Mouse (Mus musculus): Measurements from ENCODE around the gene Tspan8. TPM values are rescaled to one million over a fixed set of nuclear protein-coding genes. Genes with fewer than 3 reads are reported as not detected.
"Not testable (repeated sequence)": the region's sequence is repeated elsewhere in the genome, so short reads cannot be mapped to it uniquely, and the experiment has no call there.

The Tspan8 gene
- under 1 TPM in 1 of 2 experiments, not detected in 1; 0.26 TPM for total RNA-seq (2021)
- long read RNA-seq, experiment 1: 0 reads
- long read RNA-seq, experiment 2: 0 reads

GRCm38 (mm10) chr10:115816511-115816910 is at the start of gene Tspan8:
Tspan8 (plus strand) TSS chr10:115816832.
- no peak for DNase-seq (ENCODE audit: low spot score in 2 of 2)
- Histone ChIP-seq H3K4me3 (no peak within 1 kb of the TSS), H3K27ac (no peak within 1 kb of the TSS)
- TF ChIP-seq CTCF (conservative IDR thresholded peaks at IDR 0.05): no peak

GRCm38 (mm10) chr10:115770032-115770431 is 46.6 kb upstream of the Tspan8 start:
- Histone ChIP-seq H3K4me3 (no peak overlapping the region), H3K27ac (no peak overlapping the region)
- no peak for TF ChIP-seq CTCF (conservative IDR thresholded peaks at IDR 0.05)
- DNase-seq (ENCODE audit: low spot score in 2 of 2): no peak

GRCm38 (mm10) chr10:115774451-115774850 is 42.2 kb upstream of the Tspan8 start:
- Histone ChIP-seq H3K27ac (no peak overlapping the region), H3K4me3 (no peak overlapping the region)
- DNase-seq (ENCODE audit: low spot score in 2 of 2): no peak
- TF ChIP-seq CTCF (conservative IDR thresholded peaks at IDR 0.05): no peak

GRCm38 (mm10) chr10:115775945-115776905 is 40.4 kb upstream of the Tspan8 start:
- Histone ChIP-seq H3K27ac (no peak overlapping the region), H3K4me3 (no peak overlapping the region)
- DNase-seq (ENCODE audit: low spot score in 2 of 2): peak in 1 of 2 experiments; percentile 11
- no peak for TF ChIP-seq CTCF (conservative IDR thresholded peaks at IDR 0.05)

GRCm38 (mm10) chr10:115777366-115777765 is 39.3 kb upstream of the Tspan8 start:
- TF ChIP-seq CTCF (conservative IDR thresholded peaks at IDR 0.05): no peak
- Histone ChIP-seq H3K27ac (no peak overlapping the region), H3K4me3 (no peak overlapping the region)
- DNase-seq (ENCODE audit: low spot score in 2 of 2): no peak

GRCm38 (mm10) chr10:115778624-115779023 is 38.0 kb upstream of the Tspan8 start:
- no peak overlapping the region for H3K4me3 ChIP-seq
- peak; percentile 13 to 22 for DNase-seq (ENCODE audit: low spot score in 2 of 2)
- peak; percentile 72 for TF ChIP-seq CTCF (conservative IDR thresholded peaks at IDR 0.05)
- no peak overlapping the region for H3K27ac ChIP-seq

GRCm38 (mm10) chr10:115780239-115781016 is 36.2 kb upstream of the Tspan8 start:
- Histone ChIP-seq H3K27ac (no peak overlapping the region), H3K4me3 (no peak overlapping the region)
- DNase-seq (ENCODE audit: low spot score in 2 of 2): no peak
- TF ChIP-seq CTCF (conservative IDR thresholded peaks at IDR 0.05): no peak

GRCm38 (mm10) chr10:115783232-115783631 is 33.4 kb upstream of the Tspan8 start:
- no peak overlapping the region for H3K4me3 ChIP-seq
- no peak for DNase-seq (ENCODE audit: low spot score in 2 of 2)
- no peak for TF ChIP-seq CTCF (conservative IDR thresholded peaks at IDR 0.05)
- no peak overlapping the region for H3K27ac ChIP-seq

GRCm38 (mm10) chr10:115790788-115791187 is 25.8 kb upstream of the Tspan8 start:
- Histone ChIP-seq H3K4me3 (no peak overlapping the region), H3K27ac (no peak overlapping the region)
- no peak for TF ChIP-seq CTCF (conservative IDR thresholded peaks at IDR 0.05)
- peak in 1 of 2 experiments; percentile 2 for DNase-seq (ENCODE audit: low spot score in 2 of 2)

- H3K27ac ChIP-seq: no peak overlapping the region
- TF ChIP-seq CTCF (conservative IDR thresholded peaks at IDR 0.05): no peak
- no peak for DNase-seq (ENCODE audit: low spot score in 2 of 2)
- H3K4me3 ChIP-seq: no peak overlapping the region
Measured at GRCm38 (mm10) chr10:115796072-115796788, 20.4 kb upstream of the Tspan8 start.

GRCm38 (mm10) chr10:115801464-115801863 is 15.2 kb upstream of the Tspan8 start:
- DNase-seq (ENCODE audit: low spot score in 2 of 2): no peak
- H3K4me3 ChIP-seq: no peak overlapping the region
- no peak overlapping the region for H3K27ac ChIP-seq
- no peak for TF ChIP-seq CTCF (conservative IDR thresholded peaks at IDR 0.05)

- H3K27ac ChIP-seq; DNase-seq (ENCODE audit: low spot score in 2 of 2); H3K4me3 ChIP-seq: not testable (repeated sequence)
Measured at GRCm38 (mm10) chr10:115803013-115803412, 13.6 kb upstream of the Tspan8 start.
